Mouse (Mus musculus): ENCODE measurements around the gene Rnase13.

GRCm38 (mm10) chr14:51904706-51905105 is 17.9 kb downstream of the Rnase13 start:
- TF ChIP-seq CTCF (IDR thresholded peaks at IDR 0.05; ENCODE audit: control insufficient read depth, insufficient read depth, insufficient read length) (no peak), CEBPB (IDR thresholded peaks at IDR 0.05; ENCODE audit: low read depth) (no peak), MAX (IDR thresholded peaks at IDR 0.05) (no peak)

All from C2C12 (cell line).